21 mouse cellular contexts compared by ENCODE assay signal in the genomic region with DNA sequence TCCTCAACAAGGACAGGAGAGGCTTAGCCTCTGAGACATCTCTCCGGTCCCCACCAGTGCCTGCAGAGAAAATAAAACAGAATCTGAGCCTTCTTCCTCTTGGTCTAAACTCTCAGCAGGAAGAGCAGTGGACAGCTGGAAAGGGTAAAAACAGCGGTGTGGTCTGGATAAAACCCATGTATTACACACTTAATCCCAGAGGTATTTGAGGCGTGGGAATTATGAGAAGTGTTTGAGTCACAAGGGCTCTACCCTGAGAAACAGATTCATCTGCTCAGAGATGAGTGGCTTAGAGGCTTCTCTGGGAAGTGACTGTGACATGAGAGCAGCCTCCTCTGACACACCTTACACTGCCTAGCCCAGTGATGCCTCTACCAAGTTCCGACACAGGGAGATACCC. TPM values are rescaled to one million over a fixed set of nuclear protein-coding genes. Genes with fewer than 3 reads are reported as not detected.
DNase-seq lines count a peak whose midpoint lies in the region; ATAC-seq and TF ChIP-seq lines count a peak whose summit lies in the region.
"Had no signal": no experiment of that assay in that cellular context is flagged by ENCODE, and none has a peak within 500 bp of the region (broad histone marks: within the 10 kb centered on the region; RNA-seq: fewer than 3 reads in every experiment).

No protein-coding gene starts in this region.

- intact Hi-C loops in heart, postnatal 14 days (cut with DNase I) = loop anchor here (5.0 kb wide), 1 partner anchor 55 kb away; no protein-coding TSS in a partner anchor

- in situ Hi-C loops in Patski (cut with MboI; ENCODE audit: low pct_unique_long_range_greater_than_20kb) = loop anchor here (5.0 kb wide), 1 partner anchor 55 kb away; no protein-coding TSS in a partner anchor

- H3K4me1 ChIP-seq in heart, embryonic 11.5 days (ENCODE audit: control insufficient read depth, insufficient read depth, low read length) = peaks cover 11% of the 10 kb centered on the region; the same call in 1 of the 2 replicates
- H3K4me1 ChIP-seq in stomach, embryonic 16.5 days (ENCODE audit: control insufficient read depth, insufficient read depth, low read length) = peaks cover 4% of the 10 kb centered on the region; the same call in 1 of the 2 replicates
- H3K4me1 ChIP-seq in forebrain, embryonic 12.5 days = peaks cover 5% of the 10 kb centered on the region; the same call in 1 of the 2 replicates

- no peak for ATAC-seq in heart, embryonic 11.5 days (replicated peaks; ENCODE audit: insufficient number of reproducible peaks, low FRiP score, low TSS enrichment)
- ATAC-seq in Patski = peak; percentile 49
- no peak for ATAC-seq in stomach, embryonic 16.5 days (ENCODE audit: insufficient read depth, low FRiP score)
- no peak for ATAC-seq in forebrain, embryonic 12.5 days (ENCODE audit: low FRiP score)
- ATAC-seq: forebrain, embryonic 15.5 days; intestine, embryonic 16.5 days had no signal

- H3K4me2 ChIP-seq in heart, embryonic 11.5 days = no peak overlapping the region
- H3K4me2 ChIP-seq in stomach, embryonic 16.5 days (ENCODE audit: low read depth, low read length) = no peak overlapping the region
- H3K4me2 ChIP-seq in forebrain, embryonic 12.5 days = no peak overlapping the region
- H3K4me2 ChIP-seq: embryonic facial prominence, embryonic 12.5 days; forebrain, embryonic 15.5 days; hindbrain, embryonic 14.5 days had no signal

- DNase-seq in heart, postnatal 14 days = no peak
- DNase-seq in 3T3-L1 (ENCODE audit: low read depth, low spot score) = peak; percentile 96
- DNase-seq in Patski (ENCODE audit: low read depth, low spot score) = peak; percentile 91
- DNase-seq in kidney, adult 8-10 months = no peak
- DNase-seq: adrenal gland, adult 2 months; adrenal gland, postnatal 25 days; B cell, adult 2 months; cerebellum, adult 2 months; cerebellum, postnatal 10 days; embryo, embryonic 11 days; gastrocnemius, postnatal 14 days had no signal

- POLR2A ChIA-PET in Patski (lab: Charles Lee) = interaction anchor here (1.3 kb wide), 1 partner anchor 16 kb away, joined by 4 read pairs; no protein-coding TSS in a partner anchor

- no peak overlapping the region for H3K9ac ChIP-seq in heart, embryonic 11.5 days (ENCODE audit: low read depth, low read length)
- H3K9ac ChIP-seq in stomach, embryonic 16.5 days (ENCODE audit: low read length) = no peak overlapping the region
- no peak overlapping the region for H3K9ac ChIP-seq in forebrain, embryonic 12.5 days
- H3K9ac ChIP-seq: embryonic facial prominence, embryonic 12.5 days; forebrain, embryonic 15.5 days; hindbrain, embryonic 14.5 days had no signal

- no peak for TF ChIP-seq CTCF in Patski (IDR thresholded peaks at IDR 0.05)

- CTCF ChIA-PET in Patski (lab: Charles Lee) = interaction anchor here (0.9 to 4.3 kb wide), 3 partner anchors 11 to 35 kb away, joined by 3 to 32 read pairs (median 3); partner anchors contain the start of genes AC124502.3, B4gat1 and Rin1

- H3K4me3 ChIP-seq in heart, embryonic 11.5 days (ENCODE audit: low read depth, low read length) = no peak overlapping the region
- no peak overlapping the region for H3K4me3 ChIP-seq in stomach, embryonic 16.5 days (replicated peaks; ENCODE audit: low read length)
- no peak overlapping the region for H3K4me3 ChIP-seq in forebrain, embryonic 12.5 days (replicated peaks)
- H3K4me3 ChIP-seq: embryonic facial prominence, embryonic 12.5 days; forebrain, embryonic 15.5 days had no signal

- no peaks in the 10 kb centered on the region for H3K36me3 ChIP-seq in heart, embryonic 11.5 days (ENCODE audit: control insufficient read depth, insufficient read depth, low read length)
- H3K36me3 ChIP-seq in stomach, embryonic 16.5 days (ENCODE audit: control insufficient read depth, insufficient read depth, low read length) = no peaks in the 10 kb centered on the region
- no peaks in the 10 kb centered on the region for H3K36me3 ChIP-seq in forebrain, embryonic 12.5 days (replicated peaks)
- H3K36me3 ChIP-seq: embryonic facial prominence, embryonic 12.5 days; forebrain, embryonic 10.5 days; forebrain, embryonic 15.5 days; hindbrain, embryonic 10.5 days had no signal

- H3K9me3 ChIP-seq in heart, embryonic 11.5 days (replicated peaks; ENCODE audit: control insufficient read depth, low read length) = no peaks in the 10 kb centered on the region
- H3K9me3 ChIP-seq in stomach, embryonic 16.5 days (replicated peaks; ENCODE audit: control insufficient read depth, low read length) = no peaks in the 10 kb centered on the region
- no peaks in the 10 kb centered on the region for H3K9me3 ChIP-seq in forebrain, embryonic 12.5 days
- H3K9me3 ChIP-seq: embryonic facial prominence, embryonic 12.5 days; forebrain, embryonic 10.5 days; forebrain, embryonic 15.5 days; hindbrain, embryonic 10.5 days had no signal

- 74% methylated on average over 4 of the region's 4 CpGs for WGBS in heart, embryonic 11.5 days (ENCODE audit: insufficient replicate concordance)
- WGBS in stomach, embryonic 16.5 days = 72% methylated on average over 4 of the region's 4 CpGs
- 89% methylated on average over 4 of the region's 4 CpGs for WGBS in forebrain, embryonic 12.5 days

- no peaks in the 10 kb centered on the region for H3K27me3 ChIP-seq in heart, embryonic 11.5 days (ENCODE audit: control insufficient read depth, insufficient read depth, low read length)
- H3K27me3 ChIP-seq in Patski = no peaks in the 10 kb centered on the region
- no peaks in the 10 kb centered on the region for H3K27me3 ChIP-seq in stomach, embryonic 16.5 days (ENCODE audit: control insufficient read depth, insufficient read depth, low read length)
- H3K27me3 ChIP-seq in forebrain, embryonic 12.5 days = no peaks in the 10 kb centered on the region
- H3K27me3 ChIP-seq: embryonic facial prominence, embryonic 12.5 days; forebrain, embryonic 15.5 days had no signal

- 0 out of 2 replicates have a peak overlapping the region, but pooled peaks have one; percentile 18 for H3K27ac ChIP-seq in heart, embryonic 11.5 days (ENCODE audit: low read depth, low read length)
- peak overlapping the region; percentile 15; the same call in 1 of the 2 replicates for H3K27ac ChIP-seq in stomach, embryonic 16.5 days (ENCODE audit: low read length)
- H3K27ac ChIP-seq in forebrain, embryonic 12.5 days = no peak overlapping the region
- H3K27ac ChIP-seq: embryonic facial prominence, embryonic 12.5 days; forebrain, embryonic 10.5 days; forebrain, embryonic 15.5 days; hindbrain, embryonic 10.5 days; hindbrain, embryonic 14.5 days had no signal

RNA-seq across cellular contexts. Expression of gene Slc29a2, which starts 6.0 kb away (rescaled TPM):
- 8.2 and 10.3 TPM in 2 replicates for polyA plus RNA-seq in heart, embryonic 11.5 days (2014; fragmentation: Nextera tagmentation; extraction: Ambion mirVana)
- 10 to 100 TPM; 15.2 to 15.3 TPM for total RNA-seq in heart, postnatal 14 days (2021)
- polyA plus RNA-seq in Patski (2021) = 15.8 TPM
- 3.1 and 3.3 TPM in 2 replicates for polyA plus RNA-seq in stomach, embryonic 16.5 days (2015; fragmentation: Nextera tagmentation; extraction: Ambion mirVana)
- 7.2 and 7.4 TPM in 2 replicates for polyA plus RNA-seq in forebrain, embryonic 12.5 days (2016; fragmentation: Nextera tagmentation; extraction: Ambion mirVana)

RNA-seq across cellular contexts. Expression of gene B4gat1, which starts 21.0 kb away (rescaled TPM):
- polyA plus RNA-seq in heart, embryonic 11.5 days (2014; fragmentation: Nextera tagmentation; extraction: Ambion mirVana) = 37.4 and 46.9 TPM in 2 replicates
- total RNA-seq in heart, postnatal 14 days (2021) = 10 to 100 TPM; 40.8 to 44.4 TPM
- 82.4 TPM for polyA plus RNA-seq in Patski (2021)
- 41.8 and 44.1 TPM in 2 replicates for polyA plus RNA-seq in stomach, embryonic 16.5 days (2015; fragmentation: Nextera tagmentation; extraction: Ambion mirVana)
- 37.6 and 37.9 TPM in 2 replicates for polyA plus RNA-seq in forebrain, embryonic 12.5 days (2016; fragmentation: Nextera tagmentation; extraction: Ambion mirVana)

RNA-seq across cellular contexts. Expression of gene AC124502.3, which starts 21.1 kb away (rescaled TPM):
- polyA plus RNA-seq in heart, embryonic 11.5 days (2014; fragmentation: Nextera tagmentation; extraction: Ambion mirVana) = 0.93 and 2.0 TPM in 2 replicates
- 1 to 10 TPM in 1 of 2 experiments, under 1 TPM in 1; 0.98 to 1.8 TPM for total RNA-seq in heart, postnatal 14 days (2021)
- polyA plus RNA-seq in Patski (2021) = 1.7 TPM
- polyA plus RNA-seq in stomach, embryonic 16.5 days (2015; fragmentation: Nextera tagmentation; extraction: Ambion mirVana) = 0.99 and 1.3 TPM in 2 replicates
- polyA plus RNA-seq in forebrain, embryonic 12.5 days (2016; fragmentation: Nextera tagmentation; extraction: Ambion mirVana) = 2.5 and 3.4 TPM in 2 replicates

RNA-seq across cellular contexts. Expression of gene Brms1, which starts 23.5 kb away (rescaled TPM):
- polyA plus RNA-seq in heart, embryonic 11.5 days (2014; fragmentation: Nextera tagmentation; extraction: Ambion mirVana) = 35.3 and 36.4 TPM in 2 replicates
- total RNA-seq in heart, postnatal 14 days (2021) = 10 to 100 TPM; 12.9 to 14.8 TPM
- 56.8 TPM for polyA plus RNA-seq in Patski (2021)
- 39.8 and 43.9 TPM in 2 replicates for polyA plus RNA-seq in stomach, embryonic 16.5 days (2015; fragmentation: Nextera tagmentation; extraction: Ambion mirVana)
- polyA plus RNA-seq in forebrain, embryonic 12.5 days (2016; fragmentation: Nextera tagmentation; extraction: Ambion mirVana) = 57.5 and 60.3 TPM in 2 replicates

RNA-seq across cellular contexts. Expression of gene Npas4, which starts 27.5 kb away (rescaled TPM):
- polyA plus RNA-seq in heart, embryonic 11.5 days (2014; fragmentation: Nextera tagmentation; extraction: Ambion mirVana) = 0.11 and 0.13 TPM in 2 replicates
- not detected for total RNA-seq in heart, postnatal 14 days (2021)
- polyA plus RNA-seq in Patski (2021) = 0.18 TPM
- polyA plus RNA-seq in stomach, embryonic 16.5 days (2015; fragmentation: Nextera tagmentation; extraction: Ambion mirVana) = 0.23 and 0.34 TPM in 2 replicates
- 0.09 and 0.14 TPM in 2 replicates for polyA plus RNA-seq in forebrain, embryonic 12.5 days (2016; fragmentation: Nextera tagmentation; extraction: Ambion mirVana)
- total RNA-seq: gastrocnemius, postnatal 14 days; MEL had no signal
- polyA plus RNA-seq: forebrain, embryonic 10.5 days; hindbrain, embryonic 10.5 days had no signal

Comparison
In these comparisons a context has a peak if more than half of its experiments do, and no peak if none do; other contexts are left out.
1. DNase-seq: peak in 3T3-L1 (single experiment) and Patski (single experiment); none in heart, postnatal 14 days (0 of 2) and kidney, adult 8-10 months (0 of 2).